Mouse (Mus musculus): Measurements from ENCODE around the gene Cadm4. TPM values are rescaled to one million over a fixed set of nuclear protein-coding genes. Genes with fewer than 3 reads are reported as not detected.

Gene Cadm4
- total RNA-seq (2015) (not detected in 2 replicates), total RNA-seq (2017) (not detected in 2 replicates)

- peak; percentile 94 for ATAC-seq (replicated peaks; ENCODE audit: poor library complexity)
Measured at GRCm38 (mm10) chr7:24481474-24482207, at the start of gene Cadm4. TSS of gene Cadm4 (plus strand) at chr7:24482023.

GRCm38 (mm10) chr7:24435305-24435704 lies 46.5 kb upstream of the Cadm4 start:
- ATAC-seq (replicated peaks; ENCODE audit: poor library complexity) = no peak

GRCm38 (mm10) chr7:24437981-24438380 lies 43.8 kb upstream of the Cadm4 start:
- ATAC-seq (replicated peaks; ENCODE audit: poor library complexity) = no peak

- no peak for ATAC-seq (replicated peaks; ENCODE audit: poor library complexity)
Measured at GRCm38 (mm10) chr7:24439191-24439590, 42.6 kb upstream of the Cadm4 start.

DNA sequence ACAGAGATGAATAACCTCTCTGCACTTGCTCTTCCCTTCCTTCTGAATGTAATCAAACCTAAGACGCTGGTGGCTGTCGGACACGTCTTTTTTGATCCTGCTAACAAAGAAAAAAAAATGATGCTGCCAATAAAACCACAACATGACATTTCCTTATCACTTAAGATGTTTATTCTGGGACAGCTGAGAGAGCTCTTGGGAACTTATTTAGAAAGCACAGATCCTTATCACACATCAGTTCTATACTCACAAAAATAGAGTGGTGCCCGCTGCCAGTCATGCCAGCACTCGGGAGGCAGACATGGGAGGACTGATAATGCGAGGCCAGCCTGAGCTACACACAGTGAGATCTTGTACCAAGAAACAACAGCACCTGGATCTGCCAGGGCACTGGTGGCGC lies 41.9 kb upstream of the Cadm4 start:
- ATAC-seq (replicated peaks; ENCODE audit: poor library complexity) = no peak

DNA sequence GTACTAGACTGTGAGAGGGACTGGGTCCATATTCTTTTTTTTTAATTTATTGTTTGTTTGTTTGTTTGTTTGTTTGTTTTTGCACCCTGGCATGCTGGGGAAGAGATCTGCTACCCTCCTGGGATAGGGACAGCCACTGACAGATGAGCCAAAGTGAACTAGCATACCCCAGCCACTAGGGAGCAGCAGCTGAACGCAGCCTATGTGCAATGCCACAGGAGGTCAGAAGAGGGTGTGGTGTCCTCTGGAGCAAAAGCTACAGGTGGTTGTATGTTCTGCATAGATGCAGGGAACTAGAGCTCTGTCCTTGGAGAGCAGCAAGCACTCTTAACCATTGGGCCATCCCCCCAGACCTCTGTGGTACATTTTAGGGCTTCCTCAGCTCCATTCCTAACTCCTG lies 40.0 kb upstream of the Cadm4 start:
- ATAC-seq (replicated peaks; ENCODE audit: poor library complexity) = peak; percentile 89

DNA sequence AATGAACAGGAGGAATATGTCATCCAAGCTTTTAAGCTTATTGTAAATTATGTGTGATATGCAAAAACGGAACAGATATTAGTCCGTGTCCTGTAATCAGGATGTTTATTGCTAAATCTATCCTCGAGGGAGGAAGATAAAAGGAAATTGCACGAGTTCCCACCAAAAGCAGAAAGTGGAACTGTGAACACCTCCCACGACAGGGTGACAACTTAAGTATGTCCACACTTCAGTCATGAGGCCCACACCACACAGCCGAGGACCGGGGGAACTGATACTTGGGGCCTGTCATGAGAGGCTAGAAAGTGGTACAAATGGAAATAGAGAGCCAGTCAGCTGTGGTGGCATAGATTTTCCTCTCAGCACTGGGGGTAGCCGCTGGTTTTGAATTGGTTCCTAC lies 39.5 kb upstream of the Cadm4 start:
- ATAC-seq (replicated peaks; ENCODE audit: poor library complexity) = peak; percentile 76

DNA sequence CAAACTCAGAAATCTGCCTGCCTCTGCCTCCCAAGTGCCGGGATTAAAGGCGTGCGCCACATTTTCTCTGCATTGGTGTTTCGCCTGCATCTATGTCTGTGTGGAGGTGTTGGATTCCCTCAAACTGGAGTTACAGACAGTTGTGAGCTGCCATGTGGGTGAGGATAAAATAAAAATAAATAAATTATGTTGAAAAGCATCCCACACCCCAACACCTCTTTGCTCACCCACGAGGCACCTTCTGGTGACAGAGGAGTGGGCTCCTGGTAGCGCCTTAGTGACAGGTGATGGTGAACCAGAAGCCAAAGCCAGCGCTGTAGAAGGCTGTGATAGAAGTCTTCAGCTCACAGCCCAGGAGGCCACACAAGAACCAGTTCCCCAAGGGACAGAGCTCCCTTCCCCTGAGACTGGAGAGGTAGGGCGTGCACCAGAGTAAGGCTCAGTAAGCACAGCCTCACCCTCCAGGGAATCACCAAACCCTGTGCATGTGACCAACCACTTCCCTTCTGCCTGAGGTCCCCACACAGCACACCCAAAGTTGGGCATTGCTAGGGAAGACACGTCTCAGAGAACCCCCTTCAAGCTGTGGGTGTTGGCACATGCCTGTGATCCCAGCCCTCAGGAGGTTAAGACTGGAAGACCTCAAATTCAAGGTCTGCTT lies 36.4 kb upstream of the Cadm4 start:
- ATAC-seq (replicated peaks; ENCODE audit: poor library complexity) = peak; percentile 39

- no peak for ATAC-seq (replicated peaks; ENCODE audit: poor library complexity)
Measured at GRCm38 (mm10) chr7:24446697-24447340, 35.0 kb upstream of the Cadm4 start.

- peak; percentile 21 for ATAC-seq (replicated peaks; ENCODE audit: poor library complexity)
Measured at GRCm38 (mm10) chr7:24448782-24449517, 32.9 kb upstream of the Cadm4 start.

DNA sequence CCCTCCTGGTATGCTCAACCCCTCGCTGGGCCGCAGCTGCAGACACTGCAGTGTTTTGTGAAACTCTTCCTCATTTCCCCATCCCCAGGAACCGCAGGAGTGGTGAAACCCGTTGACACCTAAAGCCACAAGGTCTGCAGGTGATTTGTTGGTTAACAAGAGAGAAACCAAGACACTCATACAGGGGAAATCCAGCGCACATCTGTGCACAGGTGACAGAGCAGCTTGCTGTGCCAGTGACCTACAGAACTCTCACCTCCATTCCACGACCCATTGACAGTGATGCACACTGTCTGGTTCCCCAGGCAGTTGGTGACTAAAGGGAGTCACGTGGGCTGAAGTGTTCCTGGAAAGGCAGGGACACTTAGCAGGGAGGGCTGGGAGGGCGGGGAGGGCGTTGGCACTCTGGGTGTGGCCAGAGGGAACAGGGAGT lies 31.2 kb upstream of the Cadm4 start:
- ATAC-seq (replicated peaks; ENCODE audit: poor library complexity) = peak; percentile 69

DNA sequence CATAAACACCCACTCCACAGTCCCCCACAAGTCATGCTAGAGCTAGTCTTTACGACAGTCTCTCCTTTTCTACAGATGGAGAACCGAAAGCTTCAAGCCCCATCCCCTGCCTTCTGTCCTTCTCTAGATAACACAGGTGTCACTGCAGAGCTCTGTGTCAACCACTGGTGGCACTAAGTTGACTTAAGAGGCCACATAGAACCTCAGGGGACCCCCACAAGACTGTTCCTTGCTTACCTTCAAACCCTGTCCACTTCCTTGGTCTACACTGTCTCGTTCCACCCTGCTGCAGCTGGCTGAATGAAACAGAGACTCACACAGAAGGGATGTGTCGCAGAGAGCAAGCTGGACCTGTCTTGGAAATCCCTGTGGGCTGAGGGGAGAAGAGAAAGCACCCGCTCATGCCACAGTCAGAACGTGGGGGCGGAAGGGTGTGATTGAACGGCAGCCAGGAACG lies 29.9 kb upstream of the Cadm4 start, which contains the start of gene Irgc1:
Irgc1 (minus strand) TSS at position 443 of the 457 bp plus-strand sequence.
- 0 out of 2 replicates have a peak, but pooled peaks have one; percentile 21 for ATAC-seq (replicated peaks; ENCODE audit: poor library complexity)

DNA sequence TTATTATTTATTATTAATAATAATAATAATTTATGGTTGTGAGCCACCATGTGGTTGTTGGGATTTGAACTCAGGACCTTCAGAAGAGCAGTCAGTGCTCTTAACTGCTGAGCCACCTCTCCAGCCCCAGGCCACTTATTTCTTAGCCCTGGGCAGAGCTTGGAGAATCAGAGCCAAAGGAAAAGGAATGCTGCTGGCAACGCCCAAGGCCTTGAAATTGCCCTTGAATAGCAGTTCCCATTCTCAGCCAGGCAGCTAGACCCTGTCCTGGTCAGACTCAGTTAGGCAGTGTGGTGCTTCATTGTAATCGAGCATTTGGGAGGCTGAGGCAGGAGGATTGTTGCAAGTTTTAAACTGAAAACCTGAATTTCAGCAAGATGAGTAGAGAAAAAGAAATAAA lies 27.6 kb upstream of the Cadm4 start:
- no peak for ATAC-seq (replicated peaks; ENCODE audit: poor library complexity)

DNA sequence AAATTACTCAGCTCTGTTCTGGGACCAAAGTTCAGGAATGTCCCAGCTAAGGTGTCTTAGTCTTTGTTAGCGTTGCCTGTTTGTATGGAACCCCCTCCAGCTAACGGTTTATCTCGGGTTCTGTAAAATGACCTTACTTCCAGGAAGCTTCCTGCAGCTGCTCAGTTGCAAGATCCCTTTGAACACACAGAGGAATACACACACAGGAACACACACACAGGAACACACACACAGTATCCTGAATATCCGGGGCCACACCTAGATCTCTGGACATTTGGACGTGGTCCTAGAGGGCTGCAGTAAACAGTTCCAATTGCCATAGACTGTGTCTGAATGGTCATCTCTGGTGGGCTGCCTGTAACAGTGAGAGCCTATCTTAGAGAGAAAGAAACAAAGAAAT lies 26.1 kb upstream of the Cadm4 start:
- no peak for ATAC-seq (replicated peaks; ENCODE audit: poor library complexity)

- peak; percentile 74 for ATAC-seq (replicated peaks; ENCODE audit: poor library complexity)
Measured at GRCm38 (mm10) chr7:24457726-24458370, 24.0 kb upstream of the Cadm4 start.

DNA sequence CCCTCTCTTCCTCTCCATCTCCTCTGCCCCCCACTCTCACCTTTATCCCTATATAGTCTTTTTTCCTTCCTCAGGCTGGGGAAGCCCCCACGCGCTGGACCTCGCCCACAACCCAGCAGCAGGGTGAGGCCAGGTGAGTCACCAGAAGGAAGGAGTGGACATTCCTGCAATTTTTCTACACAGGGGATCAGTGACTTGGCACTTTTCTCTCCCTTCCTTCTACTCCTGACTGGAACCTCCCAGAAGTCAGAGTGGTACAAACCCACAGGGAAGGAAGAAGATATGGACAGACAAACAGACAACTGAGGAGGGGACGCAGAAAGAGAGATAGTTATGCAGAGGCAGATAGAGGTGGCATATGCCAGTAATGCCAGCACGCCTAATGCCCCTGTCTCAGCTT lies 22.4 kb upstream of the Cadm4 start:
- no peak for ATAC-seq (replicated peaks; ENCODE audit: poor library complexity)

DNA sequence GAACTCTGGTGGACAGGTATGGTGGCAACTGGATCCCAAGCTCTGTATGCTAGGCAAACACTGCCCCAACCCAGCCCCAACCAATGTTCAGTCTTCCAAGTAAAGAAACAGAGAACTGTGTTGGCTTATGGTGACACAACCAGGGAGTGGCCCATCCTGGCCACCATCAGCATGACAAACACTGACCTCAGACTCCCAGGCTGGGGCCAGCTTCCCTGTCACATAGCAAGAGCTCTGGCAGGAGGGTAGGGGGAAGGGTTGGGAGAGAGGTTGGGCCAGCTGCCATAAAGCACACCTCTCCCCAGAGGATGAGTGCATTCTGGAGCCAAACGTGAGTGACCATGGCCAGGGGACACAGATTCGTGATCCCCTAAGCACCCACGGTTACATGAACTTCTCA lies 22.0 kb upstream of the Cadm4 start:
- ATAC-seq (replicated peaks; ENCODE audit: poor library complexity) = peak; percentile 17; the same call in 1 of the 2 replicates

- ATAC-seq (replicated peaks; ENCODE audit: poor library complexity) = no peak; the same call in 1 of the 2 replicates
Measured at GRCm38 (mm10) chr7:24461376-24462051, 20.3 kb upstream of the Cadm4 start.

GRCm38 (mm10) chr7:24462388-24463319 lies 19.2 kb upstream of the Cadm4 start, which contains the start of gene Plaur:
TSS of gene Plaur (plus strand) at chr7:24462484.
- ATAC-seq (replicated peaks; ENCODE audit: poor library complexity) = peak; percentile 58

All from megakaryocyte progenitor cell, adult 5-6 weeks (primary cell).